Mouse (Mus musculus): Measurements from ENCODE around the gene B4galt4. TPM values are rescaled to one million over a fixed set of nuclear protein-coding genes. Genes with fewer than 3 reads are reported as not detected.

Gene B4galt4
- polyA plus RNA-seq, 2 experiments from 2014 or later = 8.7 to 9.2 TPM

GRCm38 (mm10) chr16:38729139-38729538, 12.9 kb upstream of the B4galt4 start:
- ATAC-seq = no peak

DNA sequence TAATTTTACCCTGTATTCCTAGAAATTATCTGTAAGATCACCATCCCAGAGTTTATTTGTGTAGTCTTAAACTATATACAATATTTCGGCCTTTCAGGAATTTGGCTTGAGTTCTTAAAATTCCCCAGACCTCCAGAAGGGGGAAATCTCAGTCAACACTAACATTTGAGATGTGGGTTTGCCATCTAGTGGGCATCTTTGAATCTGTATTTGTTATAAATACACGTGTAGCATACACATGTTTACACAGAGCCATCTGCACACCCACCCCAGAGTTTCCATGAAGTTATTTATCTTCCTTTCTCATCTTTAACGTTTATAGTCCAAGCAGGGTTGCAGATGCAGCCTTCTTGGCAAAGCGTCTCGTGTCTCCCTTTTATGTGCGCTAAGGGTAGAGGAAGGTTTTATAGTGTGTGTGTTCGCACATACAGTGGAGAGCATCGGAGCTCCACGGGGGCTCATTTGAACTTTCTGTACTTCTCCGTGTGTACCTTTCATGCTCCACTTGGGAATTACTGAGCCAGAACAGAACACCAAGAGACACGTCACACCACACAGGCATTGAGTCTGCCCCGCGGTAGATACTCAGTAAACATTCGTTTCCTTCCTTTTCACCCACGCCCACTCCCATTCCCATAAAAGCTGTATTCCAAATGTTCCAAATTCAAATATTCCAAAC, 12.3 kb upstream of the B4galt4 start:
- peak; percentile 81 for ATAC-seq

- peak; percentile 75 for ATAC-seq
Measured at GRCm38 (mm10) chr16:38730921-38731320, 11.1 kb upstream of the B4galt4 start.

DNA sequence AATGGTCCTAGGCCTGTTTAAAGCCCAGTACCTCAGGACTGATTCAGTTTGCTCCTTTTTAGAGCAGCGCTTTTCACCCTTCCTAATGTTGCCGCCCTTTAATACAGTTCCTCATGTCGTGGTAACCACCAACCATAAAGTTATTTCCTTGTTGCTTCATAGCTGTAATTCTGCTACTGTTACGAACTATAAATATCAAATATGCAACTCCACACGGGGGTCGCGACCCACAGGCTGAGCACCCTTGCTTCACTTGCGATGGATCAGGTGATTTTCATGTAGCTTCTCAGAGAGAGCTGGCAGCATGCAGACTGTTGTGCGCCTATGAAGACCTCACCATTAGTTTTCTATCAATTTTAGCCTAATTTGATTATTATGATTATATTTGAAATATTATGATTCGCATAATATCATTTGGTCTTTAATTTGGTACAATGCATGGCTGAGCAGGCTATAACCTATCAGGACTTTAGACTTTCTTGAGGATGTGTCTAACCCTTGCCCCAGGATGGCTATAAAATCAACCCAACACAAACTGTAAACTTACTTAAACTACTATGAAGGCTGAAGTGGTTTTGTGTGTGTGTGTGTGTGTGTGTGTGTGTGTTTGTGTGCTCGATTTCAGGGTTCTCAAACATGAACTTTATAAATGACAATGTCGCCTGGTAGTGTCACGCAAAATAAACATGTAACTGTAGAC, 710 bp upstream of the B4galt4 start:
- ATAC-seq = no peak

- ATAC-seq = peak; percentile 78
Measured at GRCm38 (mm10) chr16:38742659-38743131, 631 bp downstream of the B4galt4 start.

DNA sequence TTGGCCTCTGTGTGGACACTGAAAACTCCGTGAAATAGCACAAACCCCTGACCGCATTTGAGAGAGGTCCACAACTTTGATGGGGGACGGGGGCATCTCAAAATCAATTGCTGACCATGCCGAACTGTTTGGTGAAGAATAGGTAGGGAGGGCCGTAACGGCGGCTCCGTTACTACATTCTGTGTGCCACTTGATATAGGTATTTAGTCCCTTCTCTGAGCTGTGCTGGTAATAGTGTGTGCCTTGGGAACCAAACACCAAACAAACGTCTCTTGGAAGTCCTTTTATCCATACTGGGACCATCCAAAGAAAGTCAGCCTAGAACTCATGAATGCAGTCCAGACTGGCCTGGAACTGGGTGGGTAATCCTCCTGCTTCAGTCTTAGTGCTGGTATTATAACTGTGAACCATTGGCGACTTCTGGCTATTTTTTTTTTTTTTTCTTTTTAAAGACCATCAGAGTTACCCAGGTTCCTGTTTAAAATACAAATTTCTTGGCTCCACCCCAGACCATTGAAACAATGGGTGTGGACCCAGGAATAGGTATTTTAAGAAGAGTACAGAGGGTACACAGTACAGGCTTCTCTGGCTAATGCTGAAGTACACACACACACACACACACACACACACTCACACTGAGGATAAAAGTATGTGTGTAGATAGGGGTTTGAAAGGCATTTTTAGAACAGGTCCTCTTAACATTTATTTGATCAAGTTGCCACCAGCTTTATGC, 2.0 kb downstream of the B4galt4 start:
- no peak for ATAC-seq

- no peak for ATAC-seq
Measured at GRCm38 (mm10) chr16:38750803-38751202, 8.7 kb downstream of the B4galt4 start.

- no peak for ATAC-seq
Measured at GRCm38 (mm10) chr16:38753631-38754030, 11.6 kb downstream of the B4galt4 start.

GRCm38 (mm10) chr16:38755452-38756176, 13.6 kb downstream of the B4galt4 start:
- peak; percentile 62 for ATAC-seq

DNA sequence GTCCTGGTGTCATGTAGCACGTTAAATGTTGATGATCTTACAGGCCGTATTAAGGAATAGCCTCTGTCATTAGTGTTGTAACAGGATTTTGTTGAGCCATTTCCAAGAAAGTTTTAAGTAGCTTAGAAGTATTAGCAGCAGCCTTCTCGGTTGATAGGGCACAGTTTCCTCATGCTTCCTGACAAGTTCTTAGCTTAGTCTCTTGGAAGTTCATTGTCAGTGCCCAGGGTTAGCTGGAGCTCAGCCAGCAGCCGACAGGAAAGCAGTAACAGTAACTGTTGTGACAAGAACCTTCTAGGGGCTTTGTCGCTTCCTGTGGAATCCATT, 14.1 kb downstream of the B4galt4 start:
- peak; percentile 43 for ATAC-seq

DNA sequence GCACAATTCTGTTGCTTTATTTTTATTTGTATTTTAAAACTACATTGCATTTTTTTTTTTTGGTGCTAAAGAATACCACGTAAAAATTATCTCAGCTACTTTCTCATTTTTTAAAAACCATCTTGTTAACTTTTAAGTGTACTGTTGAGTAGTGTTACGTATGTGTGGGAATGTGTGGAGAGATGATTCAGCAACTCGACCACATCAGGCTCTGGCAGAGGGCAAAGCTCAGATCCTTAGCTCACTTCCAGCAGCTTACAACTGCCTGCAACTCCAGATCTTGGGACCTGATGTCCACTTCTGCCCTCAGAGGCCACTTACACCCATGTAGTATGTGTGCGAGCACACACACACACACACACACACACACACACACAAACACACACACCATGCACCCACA, 14.5 kb downstream of the B4galt4 start:
- ATAC-seq = no peak

- no peak for ATAC-seq
Measured at GRCm38 (mm10) chr16:38757626-38758025, 15.6 kb downstream of the B4galt4 start.

DNA sequence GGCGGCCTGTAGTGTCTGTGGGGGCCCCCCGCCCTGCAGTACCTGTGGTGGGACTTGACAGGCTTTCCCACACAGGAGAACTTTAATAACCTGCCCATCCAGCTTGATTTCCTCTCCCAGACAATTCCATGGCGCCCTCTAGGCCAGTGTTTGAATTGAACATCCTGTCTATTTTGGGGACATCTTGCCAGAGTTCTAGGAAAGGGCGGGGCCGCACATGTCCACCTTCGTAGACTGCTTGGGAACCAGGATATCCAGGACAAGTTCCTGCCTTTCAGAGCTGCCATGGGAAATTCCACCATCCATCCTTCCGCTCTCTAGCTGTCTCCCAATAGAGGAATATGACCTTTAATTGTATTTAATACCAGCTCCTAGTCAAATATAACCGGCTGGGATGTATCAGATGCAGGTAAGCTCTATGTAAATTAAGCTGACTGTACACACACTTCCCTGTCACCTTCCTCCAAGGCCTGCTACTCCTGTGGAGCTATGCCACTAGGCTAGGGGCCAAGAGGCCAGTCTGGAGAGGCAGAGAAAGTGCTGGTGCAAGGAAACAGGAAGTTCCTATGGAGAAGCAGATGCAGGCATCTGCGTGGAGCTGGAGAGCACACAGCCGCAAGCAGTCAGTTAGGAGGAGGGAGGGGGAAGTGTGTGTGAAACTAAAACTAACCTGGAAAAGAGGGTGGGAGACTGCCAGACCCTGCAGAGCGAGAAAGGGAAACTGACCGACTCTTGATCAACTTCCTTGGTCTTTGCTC, 16.2 kb downstream of the B4galt4 start:
- ATAC-seq = no peak

DNA sequence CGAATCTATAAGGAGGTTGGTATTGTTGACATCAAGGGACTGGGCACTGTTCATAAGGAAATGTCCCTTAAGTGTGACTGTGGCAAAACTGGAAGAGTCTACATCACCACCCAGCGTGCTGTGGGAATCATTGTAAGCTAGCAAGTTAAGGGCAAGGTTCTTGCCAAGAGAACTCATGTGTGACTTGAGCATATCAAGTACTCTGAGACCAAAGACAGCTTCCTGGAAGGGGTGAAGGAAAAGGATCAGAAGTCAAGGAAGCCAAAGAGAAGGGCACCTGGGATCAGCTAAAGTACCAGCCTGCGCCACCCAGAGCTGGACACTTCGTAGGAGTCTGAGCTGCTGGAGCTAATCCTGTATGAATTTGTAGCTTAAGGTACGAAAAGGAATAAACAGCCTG, 18.2 kb downstream of the B4galt4 start:
- ATAC-seq = no peak

DNA sequence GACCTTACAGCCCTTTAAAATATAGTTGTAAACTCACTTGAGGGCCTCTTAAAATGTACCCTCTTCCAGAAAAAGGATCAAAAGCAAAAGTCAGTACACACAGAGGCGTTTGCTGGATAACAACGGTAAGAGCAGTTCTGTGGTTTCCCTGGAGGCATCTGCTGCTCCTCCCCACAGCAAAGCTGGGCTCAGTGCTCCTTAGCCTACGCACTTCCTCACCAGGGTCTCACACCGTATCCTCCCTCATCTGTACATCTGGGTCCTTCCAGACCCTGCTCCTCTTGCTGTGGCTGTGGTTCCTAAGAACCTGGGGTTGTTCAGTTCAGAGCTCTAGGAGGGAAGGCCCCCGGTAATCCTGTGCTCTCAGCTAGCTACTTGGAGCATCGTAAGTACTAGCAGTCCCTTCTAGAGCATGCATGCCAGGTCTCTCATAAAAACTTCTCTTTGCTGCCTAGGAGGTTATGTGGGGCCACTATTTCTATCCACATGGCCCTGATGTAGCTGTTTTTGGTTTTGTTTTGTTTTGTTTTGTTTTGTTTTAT, 18.8 kb downstream of the B4galt4 start:
- ATAC-seq = no peak

GRCm38 (mm10) chr16:38761972-38762371, 19.9 kb downstream of the B4galt4 start:
- ATAC-seq = no peak

DNA sequence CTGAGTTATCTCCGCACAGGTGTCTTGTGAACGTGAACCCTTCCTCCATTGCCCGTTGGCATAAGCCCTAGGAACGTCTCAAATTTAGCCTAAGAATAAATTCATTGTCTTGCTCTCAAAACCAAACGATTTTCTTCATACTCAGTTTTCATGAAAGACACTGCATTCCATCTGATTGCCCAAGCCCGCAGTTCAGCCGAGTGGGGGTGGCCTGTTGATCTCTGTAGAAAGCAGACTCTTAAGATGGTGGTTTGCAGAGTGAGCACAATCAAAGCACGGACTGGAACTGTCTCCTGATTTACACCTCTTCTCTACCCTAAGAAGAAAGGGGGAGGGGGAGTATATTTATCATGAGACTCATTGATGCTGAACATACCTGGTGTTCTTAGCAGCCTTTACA, 20.3 kb downstream of the B4galt4 start:
- ATAC-seq = no peak

DNA sequence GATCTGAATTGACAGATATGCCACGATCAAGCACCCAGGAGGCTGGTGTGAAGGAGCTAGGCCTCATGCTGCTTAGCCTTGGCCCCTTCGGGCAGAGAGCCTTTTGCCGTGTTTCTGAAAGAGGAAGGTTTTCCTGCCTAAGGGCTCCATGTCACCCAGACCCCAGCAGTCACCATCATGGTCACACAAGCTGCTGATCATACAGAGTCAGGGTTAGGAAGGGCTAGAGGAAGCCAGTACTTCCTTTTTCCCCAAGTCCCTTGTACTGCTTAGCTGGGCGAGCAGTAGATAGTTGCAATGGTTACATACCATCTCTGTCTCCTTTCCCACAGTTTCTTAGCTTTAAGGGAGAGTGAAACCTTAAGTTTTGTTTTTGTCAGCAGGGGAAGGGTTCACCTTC, 21.4 kb downstream of the B4galt4 start:
- no peak for ATAC-seq

DNA sequence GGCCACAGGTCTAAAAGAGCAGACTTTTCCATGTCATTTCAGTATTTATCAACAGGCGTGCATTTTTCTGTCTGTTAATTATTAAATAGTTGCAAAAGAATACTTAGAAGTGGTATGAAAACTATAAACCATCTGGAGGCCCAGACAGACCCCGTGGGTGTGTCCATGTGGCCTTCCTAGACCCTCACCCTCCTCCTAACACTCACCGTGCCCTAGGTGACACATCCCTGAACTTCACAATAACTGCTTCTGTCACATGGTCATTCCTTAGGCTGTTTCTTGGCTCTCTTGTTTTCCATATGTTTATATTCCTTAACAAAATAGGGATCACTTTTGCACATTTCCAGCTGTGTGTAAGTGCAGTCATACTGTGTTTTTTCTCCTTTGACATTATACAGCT, 24.6 kb downstream of the B4galt4 start:
- ATAC-seq = no peak

DNA sequence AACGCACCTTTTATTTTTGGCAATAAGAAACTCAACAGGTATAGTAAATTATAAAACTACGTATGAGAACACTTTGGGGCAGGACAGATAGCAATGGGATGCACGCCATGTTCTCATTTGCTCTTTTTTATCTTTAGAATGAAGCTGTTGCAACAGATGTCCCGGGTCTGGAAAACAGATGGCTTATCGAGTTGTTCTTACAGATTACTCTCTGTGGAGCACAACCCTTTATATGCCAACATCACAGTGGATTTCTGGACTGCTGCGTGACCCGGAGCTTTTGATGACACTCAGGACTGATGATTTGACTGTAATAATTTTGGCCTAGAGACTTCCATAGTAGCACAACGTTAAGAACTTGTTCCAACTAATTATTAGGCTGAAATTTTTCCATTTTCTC, 25.7 kb downstream of the B4galt4 start:
- no peak for ATAC-seq

DNA sequence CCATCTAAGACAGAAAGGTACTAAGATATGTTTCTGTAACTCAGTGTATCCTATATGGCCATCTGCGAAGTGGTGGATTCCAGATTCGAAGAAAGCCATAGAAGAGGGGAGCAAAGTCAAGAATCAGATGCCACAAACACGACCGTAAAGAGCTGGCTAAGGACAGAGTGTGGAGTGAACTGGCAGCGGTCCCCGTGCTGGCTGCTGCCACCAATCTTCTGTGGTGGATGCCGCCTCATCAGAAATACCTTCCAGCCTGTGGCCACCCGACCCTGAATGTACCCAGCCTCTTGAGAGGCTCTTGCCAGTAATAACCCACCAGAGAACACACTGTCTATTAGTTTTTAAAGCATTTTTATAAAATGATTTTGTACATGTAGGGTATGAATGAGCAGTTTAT, 26.3 kb downstream of the B4galt4 start:
- ATAC-seq = no peak

DNA sequence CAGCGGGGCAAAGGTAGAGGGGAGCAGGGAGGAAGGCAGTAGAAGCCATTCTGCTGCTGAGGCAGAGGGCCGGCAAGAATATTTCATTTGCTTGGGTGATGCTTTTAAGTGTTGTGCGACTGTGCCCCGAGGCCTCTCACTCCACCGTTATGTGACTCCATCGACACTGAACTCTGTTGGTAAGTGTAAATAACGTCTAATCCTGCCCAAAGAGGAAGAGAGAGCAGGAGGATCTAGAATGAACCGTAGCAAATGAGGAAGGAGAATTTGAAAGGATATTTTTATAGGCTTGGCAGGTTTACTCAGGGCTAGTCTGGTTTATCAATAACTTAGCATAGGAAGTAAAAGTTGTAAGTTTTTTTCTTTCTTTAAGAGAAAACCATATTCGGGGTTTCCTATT, 27.5 kb downstream of the B4galt4 start:
- no peak for ATAC-seq

Measured in CD4-positive, CD25-positive, alpha-beta regulatory T cell, adult 4 months (primary cell).